Mouse (Mus musculus) myocyte (in vitro differentiated cells): Measurements from ENCODE around the gene Slc6a13. TPM values are rescaled to one million over a fixed set of nuclear protein-coding genes. Genes with fewer than 3 reads are reported as not detected.

Source experiments
- H3K27me3 ChIP-seq: one replicate; pipeline ENCODE4 v1.6.1; 2011; ENCODE audit not compliant: control insufficient read depth, insufficient read depth, insufficient read length
- H3K36me3 ChIP-seq: one replicate; pipeline ENCODE4 v1.6.1; 2011; ENCODE audit not compliant: control insufficient read depth, insufficient read depth
- H3K4me2 ChIP-seq: one replicate; pipeline ENCODE4 v1.6.1; 2011; ENCODE audit warnings: low read depth, control low read depth
- H3K4me3 ChIP-seq: one replicate; pipeline ENCODE4 v1.5.1; 2011; ENCODE audit warnings: mild to moderate bottlenecking, control low read depth, moderate library complexity
- H3K79me2 ChIP-seq: one replicate; pipeline ENCODE4 v1.6.1; 2011; ENCODE audit not compliant: control insufficient read depth, insufficient read depth
- H3ac ChIP-seq: one replicate; pipeline ENCODE4 v1.6.1; 2011; ENCODE audit not compliant: control insufficient read depth, insufficient read length
- CEBPB ChIP-seq: IDR thresholded peaks from 2 replicates; pipeline ENCODE4 v1.6.1; 2011; ENCODE audit warnings: mild to moderate bottlenecking, moderate library complexity; ENCODE audit not compliant: poor library complexity, insufficient read depth, severe bottlenecking
- E2F4 ChIP-seq: IDR thresholded peaks from one replicate; pipeline ENCODE4 v1.6.1; 2011; ENCODE audit warnings: mild to moderate bottlenecking, control low read depth, moderate library complexity; ENCODE audit not compliant: insufficient read depth
- MAX ChIP-seq: IDR thresholded peaks from one replicate; pipeline ENCODE4 v1.6.1; 2011; ENCODE audit warnings: low read depth, mild to moderate bottlenecking, control low read depth
- MYOD1 ChIP-seq, 3 experiments: IDR thresholded peaks; one replicate each; pipeline ENCODE4 v1.6.1; 2011; ENCODE audit warnings: control low read depth in 2 of 3, low read depth in 2 of 3, mild to moderate bottlenecking in 2 of 3, moderate library complexity in 1 of 3; ENCODE audit not compliant: insufficient read length in 2 of 3, control insufficient read depth in 1 of 3
- MYOG ChIP-seq, 3 experiments: IDR thresholded peaks; one replicate each; pipeline ENCODE4 v1.6.1; 2011; ENCODE audit warnings: control low read depth in 2 of 3, low read depth in 2 of 3, mild to moderate bottlenecking in 2 of 3; ENCODE audit not compliant: insufficient read length in 2 of 3, control insufficient read depth in 1 of 3, insufficient read depth in 1 of 3
- POLR2A ChIP-seq: IDR thresholded peaks from one replicate; pipeline ENCODE4 v1.6.1; 2011; ENCODE audit warnings: low read depth, mild to moderate bottlenecking, control low read depth, moderate library complexity; ENCODE audit not compliant: insufficient read length
- POLR2AphosphoS2 ChIP-seq: IDR thresholded peaks from one replicate; pipeline ENCODE4 v1.6.1; 2011; ENCODE audit warnings: low read depth, control low read depth; ENCODE audit not compliant: insufficient read length
- REST ChIP-seq: IDR thresholded peaks from one replicate; pipeline ENCODE4 v1.6.1; 2011; ENCODE audit warnings: mild to moderate bottlenecking, control low read depth, moderate library complexity; ENCODE audit not compliant: insufficient read depth, insufficient read length
- SRF ChIP-seq: IDR thresholded peaks from one replicate; pipeline ENCODE4 v1.6.1; 2011; ENCODE audit warnings: low read depth; ENCODE audit not compliant: control insufficient read depth, insufficient read length
- TCF12 ChIP-seq: IDR thresholded peaks from one replicate; pipeline ENCODE4 v1.6.1; 2011; ENCODE audit warnings: mild to moderate bottlenecking, control low read depth; ENCODE audit not compliant: poor library complexity, insufficient read depth, severe bottlenecking
- TCF3 ChIP-seq: IDR thresholded peaks from one replicate; pipeline ENCODE4 v1.6.1; 2011; ENCODE audit warnings: low read depth, control low read depth; ENCODE audit not compliant: insufficient read length
- USF1 ChIP-seq: IDR thresholded peaks from one replicate; pipeline ENCODE4 v1.6.1; 2011; ENCODE audit warnings: low read depth, mild to moderate bottlenecking, control low read depth, moderate library complexity
- polyA plus RNA-seq: library from polyadenylated mRNA; unstranded; fragments of >200 nt; fragmentation: generic; extraction: Trizol; gene quantifications from one replicate; pipeline ENCODE4 v1.2.1, GENCODE M21; 2012; ENCODE audit warnings: missing spikeins

Slc6a13 gene
- polyA plus RNA-seq, 1 experiment = 0.01 TPM

- Histone ChIP-seq H3K36me3 (no peaks in the 10 kb centered on the region), H3K27me3 (peaks cover 11% of the 10 kb centered on the region), H3K4me3 (no peak overlapping the region), H3ac (no peak overlapping the region), H3K79me2 (no peaks in the 10 kb centered on the region), H3K4me2 (no peak overlapping the region)
- TF ChIP-seq MYOG (IDR thresholded peaks at IDR 0.05; ENCODE audit: control insufficient read depth in 1 of 3, insufficient read depth in 1 of 3, insufficient read length in 2 of 3, low read depth in 2 of 3) (no peak), MYOD1 (IDR thresholded peaks at IDR 0.05; ENCODE audit: control insufficient read depth in 1 of 3, insufficient read length in 2 of 3, low read depth in 2 of 3) (no peak), TCF3 (no peak), USF1 (no peak), SRF (no peak), POLR2A (no peak), REST (no peak)
These were observed 41.6 kb downstream of the Slc6a13 start for GRCm38 (mm10) chr6:121341650-121342049.

- H3K4me2 ChIP-seq = no peak within 1 kb of the TSS
- H3K27me3 ChIP-seq = peaks cover 11% of the 10 kb centered on the region
- no peak within 1 kb of the TSS for H3K4me3 ChIP-seq
- no peaks in the 10 kb centered on the region for H3K36me3 ChIP-seq
- TF ChIP-seq MYOG (IDR thresholded peaks at IDR 0.05; ENCODE audit: control insufficient read depth in 1 of 3, insufficient read depth in 1 of 3, insufficient read length in 2 of 3, low read depth in 2 of 3) (no peak), E2F4 (no peak), MYOD1 (IDR thresholded peaks at IDR 0.05; ENCODE audit: control insufficient read depth in 1 of 3, insufficient read length in 2 of 3, low read depth in 2 of 3) (no peak), USF1 (no peak), REST (no peak), TCF12 (no peak), CEBPB (no peak)
- no peaks in the 10 kb centered on the region for H3K79me2 ChIP-seq
- no peak within 1 kb of the TSS for H3ac ChIP-seq
These were observed 43.2 kb downstream of the Slc6a13 start, which contains the start of gene Slc6a12 for GRCm38 (mm10) chr6:121343026-121343770. TSS of gene Slc6a12 (plus strand) at chr6:121343076.

- no peak overlapping the region for H3K4me3 ChIP-seq
- no peaks in the 10 kb centered on the region for H3K36me3 ChIP-seq
- no peaks in the 10 kb centered on the region for H3K79me2 ChIP-seq
- no peak overlapping the region for H3ac ChIP-seq
- peaks cover 9% of the 10 kb centered on the region for H3K27me3 ChIP-seq
- H3K4me2 ChIP-seq = no peak overlapping the region
- no peak for TF ChIP-seq MAX
- TF ChIP-seq TCF12 = no peak
- no peak for TF ChIP-seq MYOD1 (IDR thresholded peaks at IDR 0.05; ENCODE audit: control insufficient read depth in 1 of 3, insufficient read length in 2 of 3, low read depth in 2 of 3)
- no peak for TF ChIP-seq REST
- no peak for TF ChIP-seq CEBPB
- TF ChIP-seq POLR2A = no peak
- no peak for TF ChIP-seq SRF
- no peak for TF ChIP-seq MYOG (IDR thresholded peaks at IDR 0.05; ENCODE audit: control insufficient read depth in 1 of 3, insufficient read depth in 1 of 3, insufficient read length in 2 of 3, low read depth in 2 of 3)
- no peak for TF ChIP-seq TCF3
- no peak for TF ChIP-seq POLR2AphosphoS2
- no peak for TF ChIP-seq USF1
- no peak for TF ChIP-seq E2F4
These were observed 43.7 kb downstream of the Slc6a13 start for GRCm38 (mm10) chr6:121343771-121344123.

GRCm38 (mm10) chr6:121344329-121344728 is 44.3 kb downstream of the Slc6a13 start:
- TF ChIP-seq E2F4 (no peak), POLR2A (no peak), TCF12 (no peak), TCF3 (no peak), MAX (no peak), MYOG (IDR thresholded peaks at IDR 0.05; ENCODE audit: control insufficient read depth in 1 of 3, insufficient read depth in 1 of 3, insufficient read length in 2 of 3, low read depth in 2 of 3) (no peak), USF1 (no peak), CEBPB (no peak), SRF (no peak), POLR2AphosphoS2 (no peak), MYOD1 (IDR thresholded peaks at IDR 0.05; ENCODE audit: control insufficient read depth in 1 of 3, insufficient read length in 2 of 3, low read depth in 2 of 3) (no peak), REST (no peak)
- H3K4me2 ChIP-seq = no peak overlapping the region

GRCm38 (mm10) chr6:121346428-121346827 is 46.4 kb downstream of the Slc6a13 start:
- H3K36me3 ChIP-seq = no peaks in the 10 kb centered on the region
- H3K27me3 ChIP-seq = peaks cover 2% of the 10 kb centered on the region
- no peak overlapping the region for H3ac ChIP-seq
- no peak overlapping the region for H3K4me3 ChIP-seq
- no peak overlapping the region for H3K4me2 ChIP-seq
- no peaks in the 10 kb centered on the region for H3K79me2 ChIP-seq
- TF ChIP-seq TCF3 = no peak
- TF ChIP-seq CEBPB = no peak
- no peak for TF ChIP-seq POLR2AphosphoS2
- no peak for TF ChIP-seq USF1
- TF ChIP-seq E2F4 = no peak
- no peak for TF ChIP-seq MYOG (IDR thresholded peaks at IDR 0.05; ENCODE audit: control insufficient read depth in 1 of 3, insufficient read depth in 1 of 3, insufficient read length in 2 of 3, low read depth in 2 of 3)
- no peak for TF ChIP-seq REST
- no peak for TF ChIP-seq TCF12
- TF ChIP-seq MAX = no peak
- TF ChIP-seq POLR2A = no peak
- TF ChIP-seq SRF = no peak
- no peak for TF ChIP-seq MYOD1 (IDR thresholded peaks at IDR 0.05; ENCODE audit: control insufficient read depth in 1 of 3, insufficient read length in 2 of 3, low read depth in 2 of 3)

More at GRCm38 (mm10) chr6:121344329-121344728, 44.3 kb downstream of the Slc6a13 start:
- Histone ChIP-seq H3K36me3 (no peaks in the 10 kb centered on the region), H3ac (no peak overlapping the region), H3K27me3 (peaks cover 5% of the 10 kb centered on the region), H3K4me3 (no peak overlapping the region), H3K79me2 (no peaks in the 10 kb centered on the region)
